Mouse (Mus musculus): ENCODE measurements around the gene Slc25a38. TPM values are rescaled to one million over a fixed set of nuclear protein-coding genes. Genes with fewer than 3 reads are reported as not detected.

Gene Slc25a38
- polyA plus RNA-seq, 1 experiment from 2014 or later: 37.6 TPM

GRCm38 (mm10) chr9:120081967-120082366 is 28.2 kb upstream of the Slc25a38 start:
- no peak for ATAC-seq (ENCODE audit: insufficient read depth, low FRiP score, low read depth)
- H3K9ac ChIP-seq: no peak overlapping the region
- 71% methylated on average over 5 of the region's 5 CpGs for WGBS

GRCm38 (mm10) chr9:120082691-120083090 is 27.5 kb upstream of the Slc25a38 start:
- Histone ChIP-seq H3K36me3 (no peaks in the 10 kb centered on the region), H3K4me3 (replicated peaks) (no peak overlapping the region), H3K4me2 (no peak overlapping the region), H3K4me1 (no peaks in the 10 kb centered on the region), H3K27me3 (replicated peaks) (no peaks in the 10 kb centered on the region), H3K9me3 (no peaks in the 10 kb centered on the region), H3K27ac (no peak overlapping the region), H3K9ac (no peak overlapping the region)
- 85% methylated on average over 4 of the region's 4 CpGs for WGBS
- no peak for ATAC-seq (ENCODE audit: insufficient read depth, low FRiP score, low read depth)

More at GRCm38 (mm10) chr9:120081967-120082366, 28.2 kb upstream of the Slc25a38 start:
- H3K4me3 ChIP-seq (replicated peaks): no peak overlapping the region
- H3K27me3 ChIP-seq (replicated peaks): no peaks in the 10 kb centered on the region
- H3K27ac ChIP-seq: no peak overlapping the region
- no peak overlapping the region for H3K4me2 ChIP-seq
- H3K9me3 ChIP-seq: no peaks in the 10 kb centered on the region
- no peaks in the 10 kb centered on the region for H3K36me3 ChIP-seq
- H3K4me1 ChIP-seq: no peaks in the 10 kb centered on the region

GRCm38 (mm10) chr9:120083158-120083894 is 26.8 kb upstream of the Slc25a38 start:
- no peaks in the 10 kb centered on the region for H3K27me3 ChIP-seq (replicated peaks)
- H3K4me3 ChIP-seq (replicated peaks): no peak overlapping the region
- ATAC-seq (ENCODE audit: insufficient read depth, low FRiP score, low read depth): no peak
- no peaks in the 10 kb centered on the region for H3K36me3 ChIP-seq
- H3K9me3 ChIP-seq: no peaks in the 10 kb centered on the region
- H3K27ac ChIP-seq: no peak overlapping the region
- no peak overlapping the region for H3K9ac ChIP-seq
- no peaks in the 10 kb centered on the region for H3K4me1 ChIP-seq
- 73% methylated on average over 18 of the region's 18 CpGs for WGBS
- H3K4me2 ChIP-seq: no peak overlapping the region

GRCm38 (mm10) chr9:120084406-120084805 is 25.8 kb upstream of the Slc25a38 start:
- Histone ChIP-seq H3K4me1 (no peaks in the 10 kb centered on the region), H3K36me3 (no peaks in the 10 kb centered on the region), H3K27ac (no peak overlapping the region), H3K9me3 (no peaks in the 10 kb centered on the region), H3K27me3 (replicated peaks) (no peaks in the 10 kb centered on the region), H3K9ac (no peak overlapping the region), H3K4me2 (no peak overlapping the region), H3K4me3 (replicated peaks) (no peak overlapping the region)
- ATAC-seq (ENCODE audit: insufficient read depth, low FRiP score, low read depth): no peak
- WGBS: 81% methylated on average over 9 of the region's 9 CpGs

- WGBS: 82% methylated on average over 7 of the region's 7 CpGs
- no peak for ATAC-seq (ENCODE audit: insufficient read depth, low FRiP score, low read depth)
- H3K27ac ChIP-seq: no peak overlapping the region
- H3K4me2 ChIP-seq: no peak overlapping the region
- no peak overlapping the region for H3K9ac ChIP-seq
- H3K36me3 ChIP-seq: no peaks in the 10 kb centered on the region
- H3K27me3 ChIP-seq (replicated peaks): no peaks in the 10 kb centered on the region
- no peak overlapping the region for H3K4me3 ChIP-seq (replicated peaks)
- H3K9me3 ChIP-seq: no peaks in the 10 kb centered on the region
- H3K4me1 ChIP-seq: no peaks in the 10 kb centered on the region
These were observed 21.0 kb upstream of the Slc25a38 start for GRCm38 (mm10) chr9:120089125-120089524.

- WGBS: 84% methylated on average over 10 of the region's 10 CpGs
- no peak overlapping the region for H3K4me2 ChIP-seq
- no peak overlapping the region for H3K27ac ChIP-seq
- no peaks in the 10 kb centered on the region for H3K36me3 ChIP-seq
- no peak overlapping the region for H3K4me3 ChIP-seq (replicated peaks)
- H3K27me3 ChIP-seq (replicated peaks): no peaks in the 10 kb centered on the region
- ATAC-seq (ENCODE audit: insufficient read depth, low FRiP score, low read depth): no peak
- no peaks in the 10 kb centered on the region for H3K4me1 ChIP-seq
- no peak overlapping the region for H3K9ac ChIP-seq
- no peaks in the 10 kb centered on the region for H3K9me3 ChIP-seq
These were observed 19.1 kb upstream of the Slc25a38 start for GRCm38 (mm10) chr9:120091086-120091485.

- 76% methylated on average over 5 of the region's 5 CpGs for WGBS
- Histone ChIP-seq H3K36me3 (no peaks in the 10 kb centered on the region), H3K4me2 (no peak within 1 kb of the TSS), H3K27ac (no peak within 1 kb of the TSS), H3K4me1 (no peaks in the 10 kb centered on the region), H3K4me3 (replicated peaks) (no peak within 1 kb of the TSS), H3K9ac (no peak within 1 kb of the TSS), H3K9me3 (no peaks in the 10 kb centered on the region), H3K27me3 (replicated peaks) (no peaks in the 10 kb centered on the region)
- ATAC-seq (ENCODE audit: insufficient read depth, low FRiP score, low read depth): no peak
These were observed 18.4 kb upstream of the Slc25a38 start, which contains the start of gene Ccr8 for GRCm38 (mm10) chr9:120091696-120092238. TSS of gene Ccr8 (plus strand) at chr9:120092114.

- H3K4me1 ChIP-seq: no peaks in the 10 kb centered on the region
- WGBS: 83% methylated on average over 13 of the region's 13 CpGs
- H3K36me3 ChIP-seq: no peaks in the 10 kb centered on the region
- no peak overlapping the region for H3K4me2 ChIP-seq
- no peaks in the 10 kb centered on the region for H3K27me3 ChIP-seq (replicated peaks)
- no peak for ATAC-seq (ENCODE audit: insufficient read depth, low FRiP score, low read depth)
- no peak overlapping the region for H3K4me3 ChIP-seq (replicated peaks)
- H3K9ac ChIP-seq: no peak overlapping the region
- no peaks in the 10 kb centered on the region for H3K9me3 ChIP-seq
- H3K27ac ChIP-seq: no peak overlapping the region
These were observed 16.5 kb upstream of the Slc25a38 start for GRCm38 (mm10) chr9:120093701-120094100.

- H3K36me3 ChIP-seq: no peaks in the 10 kb centered on the region
- WGBS: 60% methylated on average over 7 of the region's 7 CpGs
- no peak overlapping the region for H3K4me3 ChIP-seq (replicated peaks)
- ATAC-seq (ENCODE audit: insufficient read depth, low FRiP score, low read depth): no peak
- H3K27me3 ChIP-seq (replicated peaks): no peaks in the 10 kb centered on the region
- H3K9ac ChIP-seq: no peak overlapping the region
- no peak overlapping the region for H3K27ac ChIP-seq
- no peaks in the 10 kb centered on the region for H3K9me3 ChIP-seq
- H3K4me1 ChIP-seq: no peaks in the 10 kb centered on the region
- H3K4me2 ChIP-seq: no peak overlapping the region
These were observed 14.3 kb upstream of the Slc25a38 start for GRCm38 (mm10) chr9:120095886-120096285.

GRCm38 (mm10) chr9:120098682-120099081 is 11.5 kb upstream of the Slc25a38 start:
- no peaks in the 10 kb centered on the region for H3K4me1 ChIP-seq

GRCm38 (mm10) chr9:120099304-120099703 is 10.9 kb upstream of the Slc25a38 start:
- Histone ChIP-seq H3K27ac (no peak overlapping the region), H3K36me3 (no peaks in the 10 kb centered on the region), H3K4me3 (replicated peaks) (no peak overlapping the region), H3K4me2 (no peak overlapping the region), H3K27me3 (replicated peaks) (no peaks in the 10 kb centered on the region), H3K4me1 (no peaks in the 10 kb centered on the region), H3K9me3 (no peaks in the 10 kb centered on the region), H3K9ac (no peak overlapping the region)
- WGBS: 86% methylated on average over 8 of the region's 8 CpGs
- no peak for ATAC-seq (ENCODE audit: insufficient read depth, low FRiP score, low read depth)

More at GRCm38 (mm10) chr9:120098682-120099081, 11.5 kb upstream of the Slc25a38 start:
- no peak; the same call in 1 of the 2 replicates for ATAC-seq (ENCODE audit: insufficient read depth, low FRiP score, low read depth)
- no peak overlapping the region for H3K9ac ChIP-seq
- H3K4me2 ChIP-seq: no peak overlapping the region
- 24% methylated on average over 7 of the region's 7 CpGs for WGBS
- H3K4me3 ChIP-seq (replicated peaks): no peak overlapping the region
- no peaks in the 10 kb centered on the region for H3K36me3 ChIP-seq
- no peak overlapping the region for H3K27ac ChIP-seq
- H3K9me3 ChIP-seq: no peaks in the 10 kb centered on the region
- no peaks in the 10 kb centered on the region for H3K27me3 ChIP-seq (replicated peaks)

- Histone ChIP-seq H3K4me3 (replicated peaks) (no peak overlapping the region), H3K27me3 (replicated peaks) (no peaks in the 10 kb centered on the region), H3K4me1 (no peaks in the 10 kb centered on the region), H3K9me3 (no peaks in the 10 kb centered on the region), H3K4me2 (no peak overlapping the region), H3K9ac (no peak overlapping the region), H3K36me3 (no peaks in the 10 kb centered on the region), H3K27ac (no peak overlapping the region)
- no peak for ATAC-seq (ENCODE audit: insufficient read depth, low FRiP score, low read depth)
- WGBS: 85% methylated on average over 2 of the region's 2 CpGs
These were observed 9.0 kb upstream of the Slc25a38 start for GRCm38 (mm10) chr9:120101165-120101564.

Data from stomach, embryonic 15.5 days (tissue).